Mouse (Mus musculus) kidney, embryonic 14.5 days (tissue): ENCODE measurements around the gene Ube2cbp. TPM values are rescaled to one million over a fixed set of nuclear protein-coding genes. Genes with fewer than 3 reads are reported as not detected.
A peak's percentile ranks its signal among the peaks of the same experiment; 100 is the strongest.

Source experiments
- ATAC-seq: fragments of 200-750 bp; cut with Nextera tagmentation; 2 replicates; pipeline ENCODE4 v1.8.0; 2017; ENCODE audit warnings: moderate number of reproducible peaks, mild to moderate bottlenecking, moderate TSS enrichment, moderate library complexity; ENCODE audit not compliant: low FRiP score, low TSS enrichment
- H3K27ac ChIP-seq: fragments of 300-500 bp; sonication (generic); 2 replicates; pipeline ENCODE4 v1.5.1; 2014; ENCODE audit warnings: low read depth, mild to moderate bottlenecking, low read length, moderate library complexity, mixed read lengths
- H3K27me3 ChIP-seq: fragments of 300-500 bp; sonication (generic); 2 replicates; pipeline ENCODE4 v1.6.1; 2014; ENCODE audit warnings: mild to moderate bottlenecking, low read length; ENCODE audit not compliant: control insufficient read depth, insufficient read depth
- H3K36me3 ChIP-seq: fragments of 300-500 bp; sonication (generic); 2 replicates; pipeline ENCODE4 v1.6.1; 2014; ENCODE audit warnings: low read length, mixed read lengths; ENCODE audit not compliant: control insufficient read depth, insufficient read depth
- H3K4me1 ChIP-seq: fragments of 300-500 bp; sonication (generic); 2 replicates; pipeline ENCODE4 v1.6.1; 2014; ENCODE audit warnings: low read length, mixed read lengths; ENCODE audit not compliant: control insufficient read depth, insufficient read depth
- H3K4me2 ChIP-seq: fragments of 300-500 bp; sonication (generic); replicated peaks from 2 replicates; pipeline ENCODE4 v1.6.1; 2014; ENCODE audit warnings: low read depth, mild to moderate bottlenecking, low read length
- H3K4me3 ChIP-seq: fragments of 300-500 bp; sonication (generic); 2 replicates; pipeline ENCODE4 v1.5.1; 2014; ENCODE audit warnings: mild to moderate bottlenecking, low read length
- H3K9ac ChIP-seq: fragments of 300-500 bp; sonication (generic); 2 replicates; pipeline ENCODE4 v1.6.1; 2014; ENCODE audit warnings: low read depth, mild to moderate bottlenecking, low read length, moderate library complexity
- H3K9me3 ChIP-seq: fragments of 300-500 bp; sonication (generic); 2 replicates; pipeline ENCODE4 v1.6.1; 2016; ENCODE audit warnings: low read length; ENCODE audit not compliant: control insufficient read depth
- WGBS: fragments of 180-500 bp; shearing (Covaris S2); extraction: QIAGEN DNeasy Blood & Tissue Kit; methylation state at CpG from one replicate; pipeline ENCODE4 v1.1.7; 2014; 5-methylcytosine and 5-hydroxymethylcytosine counted together
- polyA plus RNA-seq: library from polyadenylated mRNA; unstranded; fragments of >200 nt; fragmentation: Nextera tagmentation; extraction: Ambion mirVana; gene quantifications from 2 replicates; pipeline ENCODE4 v1.2.1, GENCODE M21; 2014

Gene Ube2cbp
- polyA plus RNA-seq, 1 experiment from 2014 or later, result 12.8 TPM

DNA sequence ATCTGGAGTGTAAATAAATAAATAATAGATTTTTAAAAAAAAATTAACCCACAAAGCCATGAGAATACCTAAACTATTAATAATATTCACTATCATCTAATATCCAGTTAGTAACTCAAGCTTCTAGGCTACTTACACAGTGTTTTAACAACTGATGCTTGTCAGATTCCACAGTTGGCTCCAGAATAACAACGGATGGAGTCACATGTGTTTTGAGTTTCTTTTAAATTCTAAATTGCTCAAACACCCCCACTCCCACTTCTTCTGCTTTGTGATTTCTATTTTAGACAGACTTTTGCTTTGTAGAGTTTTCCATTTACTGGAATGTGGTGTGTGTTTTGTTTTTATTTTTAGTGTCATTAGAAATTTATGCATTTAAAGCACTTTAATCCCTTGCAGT lies 140.0 kb downstream of the Ube2cbp start:
- H3K36me3 ChIP-seq, result no peaks in the 10 kb centered on the region
- no peaks in the 10 kb centered on the region for H3K27me3 ChIP-seq
- no peak for ATAC-seq
- H3K27ac ChIP-seq, result no peak overlapping the region
- WGBS, result 52% methylated on average over 1 of the region's 1 CpGs
- H3K4me3 ChIP-seq, result no peak overlapping the region
- 0 out of 2 replicates have a peak, but pooled peaks cover 7% of the 10 kb centered on the region for H3K4me1 ChIP-seq
- no peak overlapping the region for H3K9ac ChIP-seq
- no peaks in the 10 kb centered on the region for H3K9me3 ChIP-seq
- H3K4me2 ChIP-seq, result no peak overlapping the region

DNA sequence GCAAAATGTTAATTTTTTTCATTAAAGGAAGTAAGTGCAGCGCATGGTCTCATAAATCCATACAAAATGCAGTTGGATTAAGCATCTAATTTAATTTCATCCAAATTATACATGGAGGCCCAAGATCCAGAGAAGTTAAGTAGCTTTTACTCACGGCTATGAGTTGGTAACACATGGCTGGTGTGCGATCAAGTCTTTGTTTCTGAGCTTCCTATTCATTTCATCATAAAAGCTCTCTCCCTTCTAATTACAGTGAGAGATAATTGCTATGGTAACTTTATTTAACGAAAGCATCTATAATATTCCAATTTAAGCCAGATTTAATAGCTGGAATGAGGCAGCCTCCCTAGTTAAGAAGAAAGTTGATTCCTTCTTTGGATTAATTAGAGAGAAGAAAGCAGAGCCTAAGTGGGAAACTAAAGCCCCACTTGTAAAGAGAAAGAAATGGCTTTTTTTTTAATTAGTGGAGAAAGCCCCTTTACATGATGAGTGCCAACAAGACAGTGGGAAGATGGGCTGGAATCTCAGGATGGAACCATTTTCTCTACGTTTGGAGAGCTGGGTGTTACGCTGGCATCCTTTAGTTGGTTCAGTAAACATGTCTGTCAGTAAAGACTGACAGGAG lies 145.1 kb downstream of the Ube2cbp start:
- Histone ChIP-seq H3K4me3 (no peak overlapping the region), H3K27ac (no peak overlapping the region), H3K36me3 (no peaks in the 10 kb centered on the region), H3K27me3 (no peaks in the 10 kb centered on the region), H3K9me3 (no peaks in the 10 kb centered on the region), H3K4me1 (no peaks in the 10 kb centered on the region), H3K4me2 (no peak overlapping the region), H3K9ac (no peak overlapping the region)
- WGBS, result 86% methylated on average over 6 of the region's 6 CpGs
- no peak for ATAC-seq

DNA sequence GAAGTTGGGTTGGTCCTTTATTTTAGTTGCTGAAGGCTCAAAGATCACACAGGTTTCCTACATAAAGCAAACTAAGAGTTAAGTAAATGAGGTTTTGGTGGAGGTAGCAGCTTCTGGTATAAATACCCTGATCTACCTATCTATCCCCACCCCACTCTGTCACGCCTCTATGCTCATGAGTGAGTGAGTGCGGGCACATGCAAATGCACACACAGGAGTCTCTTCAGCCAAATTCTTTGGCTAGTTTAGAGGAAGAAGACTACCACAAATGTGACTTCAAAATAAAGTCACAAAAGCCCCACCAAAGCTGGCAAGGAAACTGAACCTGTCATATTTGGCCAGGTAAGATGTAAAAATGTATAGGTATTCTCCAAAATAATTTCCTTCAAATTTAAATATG lies 149.1 kb downstream of the Ube2cbp start:
- Histone ChIP-seq H3K4me3 (no peak overlapping the region), H3K9ac (no peak overlapping the region), H3K27me3 (no peaks in the 10 kb centered on the region), H3K36me3 (no peaks in the 10 kb centered on the region), H3K9me3 (peaks cover 6% of the 10 kb centered on the region; the same call in 1 of the 2 replicates), H3K4me2 (no peak overlapping the region), H3K27ac (no peak overlapping the region), H3K4me1 (no peaks in the 10 kb centered on the region)
- 68% methylated on average over 2 of the region's 2 CpGs for WGBS
- no peak for ATAC-seq

DNA sequence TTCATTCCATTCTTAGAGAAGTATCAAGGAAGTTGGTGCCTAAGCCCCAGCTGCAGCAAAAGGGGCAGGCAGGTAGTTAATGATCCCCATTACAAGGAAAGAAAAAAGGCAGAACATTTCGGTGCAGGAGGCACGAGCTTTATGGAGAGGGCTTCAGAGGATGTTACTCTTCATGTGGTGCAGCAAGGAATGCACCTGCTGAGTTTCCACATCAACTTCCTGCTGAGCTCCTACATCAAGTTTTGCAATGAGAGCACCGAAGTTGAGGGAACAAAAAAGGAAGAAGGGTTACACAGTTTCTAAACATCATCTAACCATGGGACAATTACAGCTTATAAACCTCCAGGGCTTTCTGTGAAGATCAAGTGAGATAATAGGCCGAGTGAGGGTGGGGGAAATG lies 156.1 kb downstream of the Ube2cbp start:
- Histone ChIP-seq H3K4me1 (no peaks in the 10 kb centered on the region), H3K27ac (no peak overlapping the region), H3K4me3 (no peak overlapping the region), H3K4me2 (no peak overlapping the region), H3K9me3 (peaks cover 6% of the 10 kb centered on the region; the same call in 1 of the 2 replicates), H3K9ac (no peak overlapping the region), H3K36me3 (no peaks in the 10 kb centered on the region), H3K27me3 (no peaks in the 10 kb centered on the region)
- ATAC-seq, result no peak
- 46% methylated on average over 4 of the region's 4 CpGs for WGBS

DNA sequence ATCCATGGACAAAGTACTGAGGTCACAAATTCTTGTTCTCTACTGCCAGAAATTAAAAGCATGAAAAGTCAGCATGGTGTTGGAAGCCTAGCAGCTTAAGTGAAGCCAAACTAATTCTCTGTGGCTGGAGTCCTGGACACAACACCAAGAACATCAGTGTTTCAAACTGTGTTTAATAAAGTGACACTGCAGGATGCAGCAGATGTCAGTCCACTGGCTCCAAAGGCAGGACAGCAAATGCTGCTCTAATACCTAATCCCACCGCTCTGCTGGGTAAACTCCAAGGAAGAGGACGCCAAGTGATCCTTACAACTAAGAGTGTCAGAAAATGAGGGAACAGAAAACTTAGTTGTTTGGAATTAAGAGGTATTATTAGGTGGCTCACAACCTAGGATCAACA lies 158.2 kb downstream of the Ube2cbp start:
- no peaks in the 10 kb centered on the region for H3K9me3 ChIP-seq
- H3K4me3 ChIP-seq, result no peak overlapping the region
- H3K4me2 ChIP-seq, result no peak overlapping the region
- 92% methylated on average over 2 of the region's 2 CpGs for WGBS
- no peaks in the 10 kb centered on the region for H3K4me1 ChIP-seq
- no peak overlapping the region for H3K9ac ChIP-seq
- H3K27me3 ChIP-seq, result no peaks in the 10 kb centered on the region
- H3K27ac ChIP-seq, result no peak overlapping the region
- no peaks in the 10 kb centered on the region for H3K36me3 ChIP-seq
- ATAC-seq, result no peak

DNA sequence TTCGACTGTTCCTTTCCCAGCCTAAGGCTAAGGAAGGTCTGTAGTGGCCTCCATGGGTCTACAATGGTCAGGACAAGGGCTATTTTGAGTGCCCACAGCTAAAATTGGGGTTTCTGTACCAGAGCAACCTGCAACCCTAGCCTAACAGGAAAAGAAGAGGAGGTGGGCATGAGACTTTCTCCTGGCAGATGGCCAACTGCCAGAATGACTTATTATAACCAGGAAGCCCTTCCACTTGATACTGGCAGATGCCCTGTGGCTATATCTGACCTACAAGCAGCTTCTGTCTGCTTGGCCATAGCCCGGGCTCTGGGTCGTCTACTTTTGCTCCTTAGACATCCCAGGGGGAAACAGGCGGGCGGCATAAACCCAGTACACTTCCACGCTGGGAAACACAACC lies 163.3 kb downstream of the Ube2cbp start:
- H3K27me3 ChIP-seq, result no peaks in the 10 kb centered on the region
- no peak overlapping the region for H3K4me2 ChIP-seq
- WGBS, result 76% methylated on average over 6 of the region's 6 CpGs
- no peak overlapping the region for H3K9ac ChIP-seq
- H3K36me3 ChIP-seq, result no peaks in the 10 kb centered on the region
- ATAC-seq, result 0 out of 2 replicates have a peak, but pooled peaks have one; percentile 35
- no peak overlapping the region for H3K4me3 ChIP-seq
- no peaks in the 10 kb centered on the region for H3K4me1 ChIP-seq
- no peak overlapping the region for H3K27ac ChIP-seq
- no peaks in the 10 kb centered on the region for H3K9me3 ChIP-seq

DNA sequence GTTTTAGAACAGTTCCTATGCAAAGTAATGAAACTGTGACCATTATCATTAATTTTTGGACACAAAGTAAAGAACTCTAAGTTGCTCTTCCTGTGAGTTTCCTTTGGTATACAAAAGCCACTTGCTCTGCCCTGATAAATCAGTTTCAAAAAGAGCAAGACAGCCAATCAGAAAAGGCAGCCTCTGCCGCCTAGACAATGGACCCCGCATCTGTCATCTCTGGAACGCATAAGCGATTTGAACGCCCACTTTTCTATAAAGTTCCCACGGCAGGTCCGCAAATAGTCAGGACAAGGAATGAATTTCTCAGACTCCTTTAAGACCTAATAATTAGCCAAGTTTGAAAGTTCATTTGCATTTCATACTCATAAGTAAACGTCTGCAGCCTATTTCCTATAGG lies 166.2 kb downstream of the Ube2cbp start:
- WGBS, result 81% methylated on average over 8 of the region's 8 CpGs
- no peaks in the 10 kb centered on the region for H3K4me1 ChIP-seq
- no peak overlapping the region for H3K9ac ChIP-seq
- no peak overlapping the region for H3K4me3 ChIP-seq
- H3K27ac ChIP-seq, result no peak overlapping the region
- no peaks in the 10 kb centered on the region for H3K27me3 ChIP-seq
- no peaks in the 10 kb centered on the region for H3K9me3 ChIP-seq
- no peaks in the 10 kb centered on the region for H3K36me3 ChIP-seq
- ATAC-seq, result no peak
- no peak overlapping the region for H3K4me2 ChIP-seq

DNA sequence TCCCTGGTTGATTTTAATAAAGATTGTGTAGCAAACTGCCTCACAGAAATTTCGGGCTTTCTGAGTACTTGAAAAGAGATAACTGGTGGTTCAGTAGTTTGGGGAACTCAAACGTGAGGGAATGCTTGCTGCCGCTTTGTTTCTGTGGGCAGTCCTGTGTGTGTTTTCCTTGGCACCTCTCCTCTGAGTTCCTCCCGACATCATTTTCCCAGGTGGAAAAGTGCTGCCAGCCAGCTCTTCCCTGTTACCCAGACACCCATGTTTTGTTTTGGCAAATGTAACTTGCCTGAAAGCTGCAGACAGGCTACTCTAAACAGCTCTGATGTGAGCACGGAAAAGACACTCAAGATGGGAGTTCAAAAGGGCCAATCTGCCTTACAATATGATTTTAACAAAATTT lies 166.6 kb downstream of the Ube2cbp start:
- H3K36me3 ChIP-seq, result no peaks in the 10 kb centered on the region
- H3K4me2 ChIP-seq, result no peak overlapping the region
- no peak for ATAC-seq
- 25% methylated on average over 5 of the region's 5 CpGs for WGBS
- H3K4me1 ChIP-seq, result no peaks in the 10 kb centered on the region
- H3K27ac ChIP-seq, result no peak overlapping the region
- H3K9ac ChIP-seq, result 0 out of 2 replicates have a peak overlapping the region, but pooled peaks have one; percentile 0
- H3K27me3 ChIP-seq, result no peaks in the 10 kb centered on the region
- no peak overlapping the region for H3K4me3 ChIP-seq
- no peaks in the 10 kb centered on the region for H3K9me3 ChIP-seq

DNA sequence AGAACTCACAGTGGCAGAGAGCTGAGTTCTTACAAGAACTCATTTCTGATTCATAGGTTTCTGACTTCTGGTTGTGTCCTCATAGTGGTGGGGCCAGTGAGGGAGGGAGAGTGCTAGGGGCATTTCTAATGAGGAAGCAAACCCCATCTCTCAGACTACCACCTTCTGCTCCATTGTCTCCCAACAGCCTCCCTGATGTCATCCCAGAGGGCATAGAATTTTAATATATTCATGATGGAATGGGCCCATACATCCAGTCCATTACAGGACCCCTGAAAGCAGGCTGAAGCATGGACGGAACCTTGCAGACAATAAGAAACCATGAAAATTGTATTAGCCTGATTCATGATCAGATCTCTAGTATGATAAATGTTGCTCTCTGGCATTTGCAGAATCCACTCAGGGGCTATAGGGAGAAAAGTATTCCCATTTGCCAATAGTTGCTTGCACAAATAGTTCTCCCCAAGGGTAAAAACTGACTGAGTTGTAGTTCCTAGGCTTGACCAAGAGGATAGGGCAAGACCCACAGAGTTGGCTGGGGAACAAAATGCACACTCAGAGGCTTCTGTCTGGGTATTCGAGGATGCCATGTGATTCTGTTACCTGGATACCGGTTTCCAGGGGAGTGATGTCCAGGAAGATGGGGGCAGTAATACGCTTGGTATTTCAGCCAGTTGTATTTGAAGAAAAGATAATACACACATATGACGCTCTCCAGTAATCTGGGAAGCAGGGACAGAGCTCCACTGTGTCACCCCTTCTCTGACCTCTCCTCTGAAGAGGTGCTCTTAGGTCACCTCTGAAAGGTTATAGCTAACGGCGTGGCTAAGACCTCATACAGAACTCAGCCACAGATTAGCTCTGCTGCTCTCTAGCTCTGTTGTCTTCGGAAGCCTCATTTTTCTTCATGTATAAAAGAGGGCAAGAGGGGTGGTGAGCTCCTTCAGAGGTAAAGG lies 167.8 kb downstream of the Ube2cbp start:
- Histone ChIP-seq H3K9ac (no peak overlapping the region), H3K36me3 (no peaks in the 10 kb centered on the region), H3K4me1 (no peaks in the 10 kb centered on the region), H3K27ac (no peak overlapping the region), H3K27me3 (no peaks in the 10 kb centered on the region), H3K9me3 (no peaks in the 10 kb centered on the region), H3K4me3 (no peak overlapping the region), H3K4me2 (no peak overlapping the region)
- 74% methylated on average over 8 of the region's 8 CpGs for WGBS
- no peak for ATAC-seq
